Mouse (Mus musculus): ENCODE data around the gene Hnrnpa0. TPM values are rescaled to one million over a fixed set of nuclear protein-coding genes. Genes with fewer than 3 reads are reported as not detected.
"Not testable (repeated sequence)": the region's sequence is repeated elsewhere in the genome, so short reads cannot be mapped to it uniquely, and the experiment has no call there.

The Hnrnpa0 gene
- polyA plus RNA-seq, 1 experiment from 2014 or later, result 41.2 TPM

DNA sequence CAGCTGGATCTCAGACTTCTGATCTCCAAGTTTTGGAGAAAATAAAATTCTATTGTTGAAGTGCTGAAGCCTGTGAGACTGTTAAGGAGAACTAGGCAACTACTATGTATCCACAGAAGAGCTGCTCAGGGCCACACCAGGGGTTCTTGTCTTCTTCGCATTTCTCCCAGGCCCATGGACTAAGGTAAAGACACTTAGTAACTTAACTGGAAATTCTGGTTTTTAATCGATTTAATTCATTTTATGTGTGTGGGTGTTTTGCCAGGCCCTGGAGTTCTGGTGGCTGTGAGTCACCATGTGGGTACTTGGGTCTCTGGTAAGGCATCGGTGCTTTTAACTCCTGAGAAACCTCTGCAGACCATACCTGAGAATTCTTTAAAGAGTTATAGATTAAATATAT lies 21.3 kb upstream of the Hnrnpa0 start:
- H3K4me1 ChIP-seq, result peaks cover 13% of the 10 kb centered on the region
- no peak overlapping the region for H3K4me3 ChIP-seq (replicated peaks)
- H3K4me2 ChIP-seq, result no peak overlapping the region
- no peaks in the 10 kb centered on the region for H3K9me3 ChIP-seq (replicated peaks)
- no peak overlapping the region for H3K27ac ChIP-seq (replicated peaks)
- H3K9ac ChIP-seq (replicated peaks), result no peak overlapping the region
- no peaks in the 10 kb centered on the region for H3K36me3 ChIP-seq
- H3K27me3 ChIP-seq (replicated peaks), result no peaks in the 10 kb centered on the region
- 92% methylated on average over 3 of the region's 3 CpGs for WGBS
- ATAC-seq (ENCODE audit: low FRiP score), result no peak

DNA sequence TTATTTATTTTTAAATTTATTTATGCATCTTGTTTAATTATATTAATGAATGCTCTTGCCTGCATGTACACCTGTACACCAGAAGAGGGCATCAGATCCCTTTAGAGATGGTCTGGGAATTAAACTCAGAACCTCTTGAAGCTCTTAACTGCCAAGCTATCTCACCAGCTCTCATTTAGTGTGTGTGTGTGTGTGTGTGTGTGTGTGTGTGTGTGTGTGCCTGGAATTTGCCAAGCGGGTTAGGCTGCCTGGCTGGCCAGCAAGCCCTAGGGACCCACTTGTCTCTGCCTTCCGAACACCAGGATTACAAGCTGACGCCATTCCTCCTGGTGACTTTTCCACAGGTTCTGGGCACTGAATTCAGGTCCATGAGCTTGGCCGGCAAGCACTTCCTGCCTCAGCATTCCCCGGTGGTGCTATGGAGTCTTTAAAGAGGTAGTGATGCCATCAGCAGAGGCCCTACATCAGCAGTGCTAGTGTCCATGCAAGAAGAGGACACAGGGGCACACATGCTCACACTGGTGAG lies 20.7 kb upstream of the Hnrnpa0 start:
- no peaks in the 10 kb centered on the region for H3K36me3 ChIP-seq
- WGBS, result 23% methylated on average over 5 of the region's 5 CpGs
- H3K4me1 ChIP-seq, result peaks cover 13% of the 10 kb centered on the region
- H3K27ac ChIP-seq (replicated peaks), result peak overlapping the region; percentile 62
- no peak overlapping the region for H3K9ac ChIP-seq (replicated peaks)
- no peaks in the 10 kb centered on the region for H3K9me3 ChIP-seq (replicated peaks)
- peak overlapping the region; percentile 77 for H3K4me2 ChIP-seq
- peak overlapping the region; percentile 41 for H3K4me3 ChIP-seq (replicated peaks)
- H3K27me3 ChIP-seq (replicated peaks), result no peaks in the 10 kb centered on the region
- ATAC-seq (ENCODE audit: low FRiP score), result peak; percentile 76; the same call in 1 of the 2 replicates

DNA sequence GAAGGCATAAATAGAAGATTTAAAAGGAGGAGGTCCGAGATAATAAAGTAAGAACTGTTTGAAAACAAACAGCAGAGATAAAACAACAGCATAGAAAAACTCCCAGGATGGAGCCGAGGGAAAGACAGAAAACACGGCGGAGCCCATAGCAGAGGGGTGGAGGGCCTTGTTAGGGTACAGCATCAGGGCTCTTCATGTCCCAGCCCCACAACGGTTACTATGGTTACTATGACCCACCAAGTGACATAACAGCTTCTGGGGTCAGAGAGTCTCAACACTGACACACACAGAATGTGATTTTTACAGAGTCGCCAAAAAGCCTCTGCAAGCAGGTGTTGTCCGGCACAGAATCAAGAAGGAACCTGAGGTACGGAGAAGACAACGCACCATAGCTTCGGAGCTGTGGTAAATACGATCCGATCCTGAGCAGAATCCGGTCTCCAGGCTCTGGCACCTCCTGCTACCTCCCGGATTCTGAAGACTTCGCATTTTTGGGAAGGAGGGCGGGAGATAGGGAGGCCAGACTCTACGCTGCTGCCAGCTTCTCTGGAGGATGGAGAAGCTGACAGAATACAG lies 20.0 kb upstream of the Hnrnpa0 start:
- H3K9me3 ChIP-seq (replicated peaks), result no peaks in the 10 kb centered on the region
- H3K27me3 ChIP-seq (replicated peaks), result no peaks in the 10 kb centered on the region
- no peaks in the 10 kb centered on the region for H3K36me3 ChIP-seq
- H3K9ac ChIP-seq (replicated peaks), result peak overlapping the region; percentile 5; the same call in 1 of the 2 replicates
- under 1% methylated on average over 17 of the region's 17 CpGs for WGBS
- H3K27ac ChIP-seq (replicated peaks), result peak overlapping the region; percentile 62
- ATAC-seq (ENCODE audit: low FRiP score), result peak; percentile 93
- H3K4me2 ChIP-seq, result peak overlapping the region; percentile 77
- H3K4me3 ChIP-seq (replicated peaks), result peak overlapping the region; percentile 41
- H3K4me1 ChIP-seq, result peaks cover 13% of the 10 kb centered on the region

DNA sequence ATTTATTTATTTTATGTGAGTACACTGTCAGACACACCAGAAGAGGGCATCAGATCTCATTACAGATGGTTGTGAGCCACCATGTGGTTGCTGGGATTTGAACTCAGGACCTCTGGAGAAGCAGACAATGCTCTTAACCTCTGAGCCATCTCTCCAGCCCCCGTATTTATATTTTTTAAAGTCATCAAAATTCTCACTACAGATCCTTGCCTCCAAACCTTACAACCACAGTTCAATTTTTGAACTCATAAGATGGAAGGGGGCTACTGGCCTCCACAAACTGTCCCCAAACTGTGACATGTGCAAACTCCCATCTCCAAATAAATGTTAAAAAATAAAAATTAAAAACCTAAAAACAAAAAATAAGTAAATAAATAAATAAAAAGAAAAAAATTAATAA lies 19.4 kb upstream of the Hnrnpa0 start:
- Histone ChIP-seq H3K4me2 (no peak overlapping the region), H3K4me1 (peaks cover 13% of the 10 kb centered on the region), H3K4me3 (replicated peaks) (no peak overlapping the region), H3K27ac (replicated peaks) (no peak overlapping the region), H3K27me3 (replicated peaks) (no peaks in the 10 kb centered on the region), H3K9ac (replicated peaks) (no peak overlapping the region), H3K36me3 (no peaks in the 10 kb centered on the region), H3K9me3 (replicated peaks) (no peaks in the 10 kb centered on the region)
- WGBS, result 83% methylated on average over 1 of the region's 1 CpGs
- ATAC-seq (ENCODE audit: low FRiP score), result no peak

DNA sequence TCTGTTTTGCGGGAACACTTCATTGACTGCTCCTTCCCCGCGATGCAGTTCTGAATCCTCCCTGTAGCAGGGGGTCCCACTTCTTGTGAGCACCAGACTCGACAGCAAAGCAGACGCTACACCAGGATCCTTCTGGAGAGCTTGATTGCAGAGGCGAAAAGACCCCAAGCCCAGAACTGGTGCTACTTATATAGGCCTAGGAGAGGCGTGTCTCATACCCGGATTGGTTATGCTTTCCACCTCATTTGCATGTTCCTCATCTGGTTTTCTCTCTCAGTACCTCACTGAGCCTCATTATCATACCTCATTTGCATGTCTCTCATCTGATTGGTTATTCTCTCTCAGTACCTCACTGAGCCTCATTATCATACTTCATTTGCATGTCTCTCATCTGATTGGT lies 18.2 kb upstream of the Hnrnpa0 start:
- not testable (repeated sequence) for H3K9ac ChIP-seq (replicated peaks); H3K27ac ChIP-seq (replicated peaks); H3K4me3 ChIP-seq (replicated peaks); H3K9me3 ChIP-seq (replicated peaks); ATAC-seq (ENCODE audit: low FRiP score); H3K4me2 ChIP-seq; H3K36me3 ChIP-seq; H3K27me3 ChIP-seq (replicated peaks)
- WGBS, result 95% methylated on average over 8 of the region's 8 CpGs
- peaks cover 13% of the 10 kb centered on the region for H3K4me1 ChIP-seq

DNA sequence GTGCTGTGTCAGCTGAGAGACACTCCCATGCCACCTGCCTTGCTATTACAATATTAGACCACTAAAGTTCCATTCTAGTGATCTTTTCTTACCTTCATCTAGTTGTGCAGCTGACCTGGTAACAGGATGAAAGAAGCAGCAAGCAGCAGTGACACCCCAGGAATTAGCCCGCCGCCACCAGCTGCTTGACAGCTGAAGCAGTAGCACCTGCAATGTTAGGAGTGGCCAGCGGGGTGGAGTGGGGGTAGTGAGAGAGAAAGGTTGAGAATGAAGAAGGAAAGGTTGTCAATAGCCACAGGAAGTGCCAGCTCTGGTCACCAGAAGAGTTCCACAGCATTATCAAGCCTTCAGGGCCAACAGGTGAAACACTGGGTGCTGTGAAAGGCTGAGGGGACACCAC lies 3.3 kb upstream of the Hnrnpa0 start:
- Histone ChIP-seq H3K9me3 (replicated peaks) (no peaks in the 10 kb centered on the region), H3K4me1 (peaks cover 11% of the 10 kb centered on the region), H3K36me3 (no peaks in the 10 kb centered on the region), H3K9ac (replicated peaks) (no peak overlapping the region), H3K4me2 (no peak overlapping the region), H3K27ac (replicated peaks) (no peak overlapping the region), H3K27me3 (replicated peaks) (no peaks in the 10 kb centered on the region), H3K4me3 (replicated peaks) (no peak overlapping the region)
- no peak for ATAC-seq (ENCODE audit: low FRiP score)
- WGBS, result 57% methylated on average over 3 of the region's 3 CpGs

DNA sequence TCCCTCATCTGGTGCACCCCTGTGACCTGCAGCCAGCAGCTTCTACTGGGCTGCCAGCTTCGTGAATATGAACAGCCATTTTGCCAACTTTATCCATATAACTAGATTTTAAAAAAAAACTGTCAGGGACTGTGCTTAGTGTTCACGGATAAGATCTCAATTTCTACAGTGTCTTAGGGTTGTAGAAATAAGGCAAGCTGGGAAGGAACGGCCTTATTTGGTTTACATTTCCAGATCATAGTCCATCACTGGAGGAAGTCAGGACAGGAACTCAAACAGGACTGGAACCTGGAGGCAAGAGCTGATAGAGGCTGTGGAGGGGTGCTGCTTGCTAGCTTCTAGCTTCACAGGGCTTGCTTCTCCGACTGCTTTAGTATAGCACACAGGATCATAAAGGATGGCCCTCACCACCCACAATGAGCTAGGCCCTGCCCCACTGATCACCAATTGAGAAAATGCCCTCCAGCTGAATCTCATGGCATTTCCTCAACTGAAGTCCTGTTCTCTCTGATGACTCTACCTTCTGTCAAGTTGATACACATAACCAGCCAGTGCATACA lies 1.4 kb upstream of the Hnrnpa0 start:
- ATAC-seq (ENCODE audit: low FRiP score), result no peak
- H3K9ac ChIP-seq (replicated peaks), result peak overlapping the region; percentile 98
- no peaks in the 10 kb centered on the region for H3K27me3 ChIP-seq (replicated peaks)
- WGBS, result 28% methylated on average over 4 of the region's 4 CpGs
- H3K9me3 ChIP-seq (replicated peaks), result no peaks in the 10 kb centered on the region
- H3K27ac ChIP-seq (replicated peaks), result peak overlapping the region; percentile 99
- H3K4me1 ChIP-seq, result peaks cover 28% of the 10 kb centered on the region
- H3K4me3 ChIP-seq (replicated peaks), result peak overlapping the region; percentile 94
- H3K36me3 ChIP-seq, result no peaks in the 10 kb centered on the region; the same call in 1 of the 2 replicates
- H3K4me2 ChIP-seq, result peak overlapping the region; percentile 79

DNA sequence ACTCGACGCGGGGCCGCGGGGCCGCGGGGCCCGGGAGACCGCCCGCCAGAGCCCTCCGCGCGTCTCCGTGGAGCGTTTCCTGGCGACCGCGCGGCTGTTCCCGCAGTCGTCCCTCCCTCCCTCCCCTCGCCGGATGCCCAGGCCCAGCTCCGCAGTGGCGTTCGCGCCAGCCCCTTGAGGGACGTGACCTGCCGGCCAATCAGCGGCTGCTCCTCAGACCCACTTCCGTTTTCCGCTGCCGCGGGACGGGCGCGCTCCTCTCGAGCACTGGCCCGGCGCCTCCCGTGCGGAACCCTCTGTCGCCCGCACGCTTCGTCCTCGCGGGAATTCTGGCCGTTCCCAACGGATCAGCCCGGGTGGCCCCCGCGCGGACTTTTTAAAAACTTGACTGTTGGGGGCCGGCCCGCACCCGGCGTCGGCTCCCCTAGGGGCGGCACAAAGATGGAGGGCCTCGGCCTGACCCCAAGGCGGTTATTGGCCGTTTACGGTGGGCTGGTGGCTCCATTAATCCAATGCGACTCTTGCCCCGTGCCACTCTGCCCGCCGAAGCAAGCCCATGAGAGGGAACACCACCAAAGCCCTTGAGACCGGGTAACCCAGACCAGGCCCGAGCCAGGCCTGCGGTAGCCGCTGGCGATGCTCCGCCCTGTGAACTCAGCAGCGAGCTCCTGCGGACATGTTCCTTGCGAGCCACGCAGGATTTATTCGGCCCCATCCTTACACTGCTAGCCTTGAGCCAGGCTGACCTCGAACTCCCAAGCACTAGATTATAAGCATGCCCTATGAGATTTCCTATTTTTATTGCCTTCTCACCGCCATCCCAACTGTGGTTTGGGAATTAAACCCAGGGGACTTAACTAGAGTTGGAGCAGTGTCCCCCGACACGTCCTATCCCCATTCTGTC lies 664 bp upstream of the Hnrnpa0 start:
- Histone ChIP-seq H3K27ac (replicated peaks) (peak overlapping the region; percentile 99), H3K4me1 (peaks cover 35% of the 10 kb centered on the region), H3K4me2 (peak overlapping the region; percentile 79), H3K9me3 (replicated peaks) (no peaks in the 10 kb centered on the region), H3K36me3 (no peaks in the 10 kb centered on the region; the same call in 1 of the 2 replicates), H3K27me3 (replicated peaks) (no peaks in the 10 kb centered on the region), H3K4me3 (replicated peaks) (peak overlapping the region; percentile 94), H3K9ac (replicated peaks) (peak overlapping the region; percentile 98)
- under 1% methylated on average over 72 of the region's 83 CpGs for WGBS
- ATAC-seq (ENCODE audit: low FRiP score), result peak; percentile 96

DNA sequence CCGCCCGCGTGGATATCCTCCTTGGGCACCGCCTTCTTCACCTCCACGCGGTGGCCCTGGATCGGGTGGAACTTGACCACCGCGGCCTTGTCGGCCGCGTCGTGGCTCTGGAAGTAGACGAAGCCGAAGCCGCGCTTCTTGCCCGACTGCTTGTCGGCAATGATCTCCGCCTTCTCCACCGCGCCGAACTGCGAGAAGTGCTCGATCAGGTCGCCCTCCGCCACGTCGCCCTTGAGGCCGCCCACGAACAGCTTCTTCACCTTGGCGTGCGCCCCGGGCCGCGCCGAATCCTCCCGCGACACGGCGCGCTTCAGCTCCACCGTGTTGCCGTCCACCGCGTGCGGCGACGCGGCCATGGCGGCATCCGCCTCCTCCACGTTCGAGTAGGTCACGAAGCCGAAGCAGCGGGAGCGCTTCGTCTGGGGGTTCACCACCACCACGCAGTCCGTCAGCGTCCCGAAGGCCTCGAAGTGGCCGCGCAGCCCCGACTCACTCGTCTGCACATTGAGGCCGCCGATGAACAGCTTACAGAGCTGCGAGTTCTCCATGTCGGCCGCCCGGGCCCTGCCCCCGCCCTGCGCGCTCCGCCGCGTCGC lies 492 bp downstream of the Hnrnpa0 start:
- H3K27ac ChIP-seq (replicated peaks), result peak overlapping the region; percentile 99
- H3K9me3 ChIP-seq (replicated peaks), result no peaks in the 10 kb centered on the region
- H3K4me3 ChIP-seq (replicated peaks), result peak overlapping the region; percentile 94
- H3K27me3 ChIP-seq (replicated peaks), result no peaks in the 10 kb centered on the region
- H3K36me3 ChIP-seq, result no peaks in the 10 kb centered on the region; the same call in 1 of the 2 replicates
- peaks cover 45% of the 10 kb centered on the region for H3K4me1 ChIP-seq
- under 1% methylated on average over 71 of the region's 81 CpGs for WGBS
- peak overlapping the region; percentile 63 for H3K4me2 ChIP-seq
- peak overlapping the region; percentile 98 for H3K9ac ChIP-seq (replicated peaks)
- peak; percentile 56 for ATAC-seq (ENCODE audit: low FRiP score)

DNA sequence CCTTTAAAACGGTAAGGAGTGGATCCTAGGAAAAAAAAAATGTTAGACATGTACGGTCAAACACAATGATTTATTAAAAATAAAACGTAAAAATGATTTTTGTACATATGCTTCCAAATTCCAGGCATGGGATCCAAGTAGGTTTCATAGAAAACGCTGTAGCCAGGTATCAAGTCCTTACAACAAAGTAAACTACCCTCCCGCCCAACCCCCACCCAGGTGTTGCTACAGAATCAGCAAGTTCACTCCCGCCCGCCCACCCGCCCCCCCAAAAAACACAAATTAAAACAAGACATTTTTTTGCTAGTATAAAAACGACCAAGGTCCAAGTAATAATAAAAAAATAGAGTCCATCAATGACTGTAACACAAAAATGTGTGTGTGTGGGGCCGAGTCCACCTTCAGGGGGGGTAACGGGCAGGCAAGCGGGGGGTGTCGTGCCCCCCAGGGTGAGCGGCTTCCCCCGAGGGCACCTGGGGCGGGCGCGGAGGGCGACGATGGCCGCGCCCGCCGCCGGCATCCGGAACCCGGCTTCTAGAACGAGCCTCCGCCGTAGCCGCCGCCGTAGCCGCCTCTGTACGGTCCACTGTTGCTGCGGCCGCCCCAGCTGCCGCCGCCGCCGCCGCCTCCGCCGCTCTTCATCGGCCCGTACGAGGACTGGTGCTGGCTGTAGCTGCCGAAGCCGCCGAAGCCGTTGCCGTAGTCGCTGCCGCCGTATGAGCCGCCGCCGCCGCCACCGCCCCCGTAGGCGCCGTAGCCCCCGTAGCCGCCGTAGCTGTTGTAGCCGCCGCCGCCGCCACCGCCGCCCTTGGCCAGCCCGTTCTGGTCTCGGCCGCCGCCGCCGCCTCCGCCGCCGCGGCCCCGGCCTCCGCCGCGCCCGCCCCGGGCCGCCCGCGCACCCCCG lies 1.2 kb downstream of the Hnrnpa0 start:
- peak overlapping the region; percentile 94 for H3K4me3 ChIP-seq (replicated peaks)
- H3K4me1 ChIP-seq, result peaks cover 49% of the 10 kb centered on the region
- WGBS, result under 1% methylated on average over 79 of the region's 92 CpGs
- ATAC-seq (ENCODE audit: low FRiP score), result no peak
- H3K9ac ChIP-seq (replicated peaks), result peak overlapping the region; percentile 98
- H3K27ac ChIP-seq (replicated peaks), result peak overlapping the region; percentile 99
- no peaks in the 10 kb centered on the region; the same call in 1 of the 2 replicates for H3K36me3 ChIP-seq
- no peaks in the 10 kb centered on the region for H3K9me3 ChIP-seq (replicated peaks)
- peak overlapping the region; percentile 63 for H3K4me2 ChIP-seq
- H3K27me3 ChIP-seq (replicated peaks), result no peaks in the 10 kb centered on the region
